Mouse (Mus musculus) liver, embryonic 14 days (tissue): Measurements from ENCODE around the gene Olfr672. TPM values are rescaled to one million over a fixed set of nuclear protein-coding genes. Genes with fewer than 3 reads are reported as not detected.

ENCODE experiments used
- polyA plus RNA-seq: library from polyadenylated mRNA; depleted of rRNA; stranded (reverse); fragments of >200 nt; gene quantifications from 2 replicates; pipeline ENCODE4 v1.2.3, GENCODE M21; 2012; rRNA removed

The Olfr672 gene
- polyA plus RNA-seq, result not detected in 2 replicates

DNA sequence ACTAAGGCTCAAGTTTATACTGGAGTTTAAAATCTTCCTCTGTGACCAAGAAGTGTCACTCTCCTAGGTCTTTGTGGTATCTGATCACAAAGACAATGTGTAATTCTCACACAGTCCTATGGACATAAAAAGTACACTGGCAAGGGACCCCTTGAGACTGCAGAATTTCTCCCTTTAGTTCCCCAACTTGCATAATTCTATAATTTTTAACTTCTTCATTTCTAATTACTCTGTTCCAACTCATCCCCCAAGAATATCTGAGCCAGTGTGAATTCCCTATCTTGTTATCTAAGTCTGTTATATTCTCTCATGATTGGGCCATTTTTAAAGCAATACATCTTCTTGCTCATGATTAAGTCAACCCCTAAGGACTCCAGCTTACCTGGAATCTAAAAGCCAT lies at the start of gene Olfr672:
Gene Olfr672, minus strand, starts transcription at position 101 of the 400 bp plus-strand sequence.

GRCm38 (mm10) chr7:105032398-105032797 lies 30.6 kb upstream of the Olfr672 start, which contains the start of gene Olfr676:
Olfr676 (plus strand) TSS chr7:105032698.

DNA sequence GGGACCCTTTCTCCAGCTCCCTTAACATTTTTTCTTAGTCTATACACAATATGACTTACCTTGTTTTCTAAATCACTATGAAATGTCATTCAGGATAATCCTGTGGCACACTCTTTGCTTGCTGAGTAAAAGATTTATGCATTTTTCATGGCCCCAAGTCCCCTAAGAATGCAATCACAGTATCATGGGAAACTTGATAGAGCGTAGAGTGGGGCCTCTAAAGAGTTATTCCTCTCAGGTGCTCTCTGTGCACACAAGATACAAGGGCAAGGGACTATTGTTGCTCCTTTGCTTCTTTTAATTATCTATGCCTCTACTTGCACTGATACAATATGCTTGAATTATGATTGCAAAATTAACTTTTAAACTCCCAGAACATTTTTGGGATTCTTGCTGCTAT lies 26.5 kb upstream of the Olfr672 start, which contains the start of gene Olfr675:
Gene Olfr675, minus strand, starts transcription at position 101 of the 400 bp plus-strand sequence.

GRCm38 (mm10) chr7:104979026-104979425 lies 22.8 kb downstream of the Olfr672 start, which contains the start of gene Olfr671:
Olfr671 (minus strand) TSS chr7:104979126.

DNA sequence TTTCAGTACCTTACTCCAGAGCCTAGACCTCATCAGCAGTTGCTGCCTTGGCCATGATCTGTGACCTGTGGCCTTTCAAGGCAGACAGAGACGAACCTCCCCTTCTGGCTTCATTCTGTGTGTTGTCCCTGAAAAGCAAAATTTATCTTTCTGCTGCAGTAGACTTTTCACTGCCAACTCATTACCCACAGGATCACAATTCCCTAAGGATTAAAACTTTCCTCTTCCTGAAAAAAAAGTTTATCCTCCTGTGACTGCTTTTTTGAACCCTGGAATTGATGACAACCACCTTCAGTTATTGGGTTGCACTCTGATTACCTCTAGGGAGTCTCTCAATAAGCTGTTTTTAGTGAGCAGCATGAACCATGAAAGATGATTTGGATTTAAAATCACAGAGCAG lies 39.3 kb downstream of the Olfr672 start, which contains the start of gene Olfr670:
Gene Olfr670, minus strand, starts transcription at position 101 of the 400 bp plus-strand sequence.

Other genes starting within 250 kb of the Olfr672 start
- gene Usp17le, start 224.6 kb downstream of the Olfr672 start, polyA plus RNA-seq, result not detected in 2 replicates
- gene Usp17lb, start 159.4 kb downstream of the Olfr672 start, polyA plus RNA-seq, result not detected in 2 replicates
- not detected in 2 replicates for gene Usp17la, start 145.0 kb downstream of the Olfr672 start, polyA plus RNA-seq
- gene Olfr665, start 124.0 kb downstream of the Olfr672 start, polyA plus RNA-seq, result not detected in 2 replicates
- not detected in 2 replicates for gene Olfr666, start 106.1 kb downstream of the Olfr672 start, polyA plus RNA-seq
- not detected in 2 replicates for gene Olfr667, start 80.5 kb downstream of the Olfr672 start, polyA plus RNA-seq
- gene Olfr668, start 74.0 kb downstream of the Olfr672 start, polyA plus RNA-seq, result not detected in 2 replicates
- not detected in 2 replicates for gene Olfr669, start 67.8 kb downstream of the Olfr672 start, polyA plus RNA-seq
- gene Olfr670, start 39.4 kb downstream of the Olfr672 start, polyA plus RNA-seq, result not detected in 2 replicates
- not detected in 2 replicates for gene Olfr671, start 22.9 kb downstream of the Olfr672 start, polyA plus RNA-seq
- gene Olfr675, start 26.4 kb upstream of the Olfr672 start, polyA plus RNA-seq, result not detected in 2 replicates
- not detected in 2 replicates for gene Olfr676, start 30.7 kb upstream of the Olfr672 start, polyA plus RNA-seq
- gene Olfr677, start 49.3 kb upstream of the Olfr672 start, polyA plus RNA-seq, result not detected in 2 replicates
- gene Olfr678, start 62.4 kb upstream of the Olfr672 start, polyA plus RNA-seq, result not detected in 2 replicates
- gene Olfr679, start 79.2 kb upstream of the Olfr672 start, polyA plus RNA-seq, result not detected in 2 replicates
- gene Olfr680-ps1, start 90.8 kb upstream of the Olfr672 start, polyA plus RNA-seq, result not detected in 2 replicates
- gene Olfr681, start 114.8 kb upstream of the Olfr672 start, polyA plus RNA-seq, result not detected in 2 replicates
- not detected in 2 replicates for gene Olfr683, start 145.0 kb upstream of the Olfr672 start, polyA plus RNA-seq
- gene Olfr684, start 161.6 kb upstream of the Olfr672 start, polyA plus RNA-seq, result not detected in 2 replicates
- not detected in 2 replicates for gene Olfr685, start 184.0 kb upstream of the Olfr672 start, polyA plus RNA-seq
- gene Olfr686, start 205.5 kb upstream of the Olfr672 start, polyA plus RNA-seq, result not detected in 2 replicates